Mouse (Mus musculus) liver, embryonic 11.5 days (tissue): ENCODE results near the gene D16Ertd472e. TPM values are rescaled to one million over a fixed set of nuclear protein-coding genes. Genes with fewer than 3 reads are reported as not detected.

Experiments
- ATAC-seq: fragments of 200-750 bp; cut with Nextera tagmentation; replicated peaks from 2 replicates; pipeline ENCODE4 v1.8.0; 2017; ENCODE audit warnings: moderate number of reproducible peaks, mild to moderate bottlenecking, moderate TSS enrichment, moderate library complexity; ENCODE audit not compliant: low FRiP score
- DNase-seq: peaks from one replicate; pipeline ENCODE4 v3.0.0-alpha.2; 2017; ENCODE audit warnings: low spot score
- H3K27ac ChIP-seq: fragments of 300-500 bp; sonication (generic); 2 replicates; pipeline ENCODE4 v1.5.1; 2014; ENCODE audit warnings: mild to moderate bottlenecking, low read depth, low read length, control low read depth
- H3K27me3 ChIP-seq: fragments of 300-500 bp; sonication (generic); replicated peaks from 2 replicates; pipeline ENCODE4 v1.6.1; 2014; ENCODE audit warnings: low read length, mixed read lengths; ENCODE audit not compliant: control insufficient read depth, insufficient read depth
- H3K36me3 ChIP-seq: fragments of 300-500 bp; sonication (generic); 2 replicates; pipeline ENCODE4 v1.6.1; 2014; ENCODE audit warnings: mild to moderate bottlenecking, low read length, moderate library complexity, mixed read lengths; ENCODE audit not compliant: control insufficient read depth, insufficient read depth
- H3K4me1 ChIP-seq: fragments of 300-500 bp; sonication (generic); replicated peaks from 2 replicates; pipeline ENCODE4 v1.6.1; 2014; ENCODE audit warnings: low read length, mixed read lengths; ENCODE audit not compliant: control insufficient read depth, insufficient read depth
- H3K4me2 ChIP-seq: fragments of 300-500 bp; sonication (generic); 2 replicates; pipeline ENCODE4 v1.6.1; 2014; ENCODE audit warnings: mild to moderate bottlenecking, control low read depth, moderate library complexity
- H3K4me3 ChIP-seq: fragments of 300-500 bp; sonication (generic); 2 replicates; pipeline ENCODE4 v1.5.1; 2014; ENCODE audit warnings: low read depth, low read length, control low read depth
- H3K9ac ChIP-seq: fragments of 300-500 bp; sonication (generic); 2 replicates; pipeline ENCODE4 v1.6.1; 2014; ENCODE audit warnings: low read depth, low read length, control low read depth
- H3K9me3 ChIP-seq: fragments of 300-500 bp; sonication (generic); 2 replicates; pipeline ENCODE4 v1.6.1; 2016; ENCODE audit warnings: low read length, inconsistent platforms, mixed read lengths; ENCODE audit not compliant: control insufficient read depth
- WGBS: fragments of 180-500 bp; shearing (Covaris S2); extraction: QIAGEN DNeasy Blood & Tissue Kit; methylation state at CpG from one replicate; pipeline ENCODE4 v1.1.7; 2014; 5-methylcytosine and 5-hydroxymethylcytosine counted together
- polyA plus RNA-seq: library from polyadenylated mRNA; unstranded; fragments of >200 nt; fragmentation: Nextera tagmentation; extraction: Ambion mirVana; gene quantifications from 2 replicates; pipeline ENCODE4 v1.2.1, GENCODE M21; 2014

The D16Ertd472e gene
- polyA plus RNA-seq, 1 experiment from 2014 or later: 12.8 TPM

DNA sequence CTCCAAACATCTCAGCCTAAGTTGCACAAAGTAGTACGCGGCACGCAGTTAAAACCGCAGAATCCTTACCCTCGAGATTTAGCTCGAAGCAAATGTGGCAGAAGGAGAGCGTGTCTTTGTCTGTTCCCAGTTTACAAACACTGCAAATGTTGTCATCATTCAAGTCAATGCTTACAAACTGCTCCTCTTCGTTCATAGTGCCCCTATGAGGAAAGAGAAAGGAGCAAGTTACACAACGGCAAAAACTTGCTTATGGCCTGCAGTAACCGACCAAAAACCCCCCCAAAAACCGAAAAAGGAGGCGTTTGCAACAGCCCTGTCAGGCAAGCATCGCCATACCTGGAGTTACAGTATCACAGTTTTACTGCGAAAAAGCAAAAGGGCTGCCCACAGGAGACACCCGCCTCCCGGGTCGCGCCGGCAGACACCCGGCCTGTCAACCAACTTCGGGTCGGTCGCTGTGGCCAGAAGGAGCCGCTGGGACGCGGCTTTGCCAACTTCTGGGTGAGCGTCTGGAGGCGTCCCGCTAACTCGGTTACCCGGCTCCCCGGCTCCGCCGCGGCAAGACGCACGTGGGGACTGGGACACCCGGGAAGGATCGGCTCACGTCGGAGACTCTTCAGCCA, 543 bp downstream of the D16Ertd472e start:
- Histone ChIP-seq H3K4me3 (peak overlapping the region; percentile 65), H3K4me1 (peaks cover 7% of the 10 kb centered on the region), H3K36me3 (no peaks in the 10 kb centered on the region), H3K27me3 (no peaks in the 10 kb centered on the region), H3K4me2 (peak overlapping the region; percentile 70), H3K27ac (peak overlapping the region; percentile 60), H3K9me3 (no peaks in the 10 kb centered on the region), H3K9ac (peak overlapping the region; percentile 69)
- ATAC-seq (peak; percentile 65), DNase-seq (peak; percentile 81)
- WGBS: 1% methylated on average over 41 of the region's 41 CpGs

DNA sequence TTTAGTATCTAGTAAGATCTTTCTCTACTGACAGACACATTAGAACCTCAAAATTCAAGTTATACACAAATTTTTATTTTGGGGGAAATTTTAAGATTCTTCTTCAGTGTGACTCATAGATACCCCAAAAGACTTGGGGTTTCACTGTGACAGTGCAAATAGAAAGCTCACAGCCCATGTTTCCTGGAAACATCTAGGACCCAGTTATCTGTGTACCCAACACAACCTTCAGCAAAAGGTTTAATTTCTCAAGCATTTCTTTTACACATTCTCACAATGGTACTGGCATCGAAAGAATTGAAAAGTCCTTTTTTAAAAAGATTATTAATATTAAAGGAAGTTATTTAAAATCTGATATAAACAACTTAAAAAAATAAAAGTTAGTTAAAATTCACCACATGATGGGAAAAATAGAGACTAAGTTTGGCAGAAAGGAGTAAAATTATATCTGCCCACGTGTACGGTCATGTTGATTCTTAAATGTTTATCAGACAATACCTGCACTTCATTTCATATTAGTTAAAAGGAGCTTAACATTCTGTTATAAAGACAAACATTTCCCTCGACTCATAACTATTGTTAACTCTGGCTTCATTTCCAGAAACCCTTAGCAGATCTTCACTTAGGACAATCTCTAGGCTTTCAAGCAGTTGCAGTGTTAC, 1.2 kb downstream of the D16Ertd472e start:
- DNase-seq: no peak
- Histone ChIP-seq H3K4me1 (peaks cover 7% of the 10 kb centered on the region), H3K9me3 (no peaks in the 10 kb centered on the region), H3K27ac (no peak overlapping the region; the same call in 1 of the 2 replicates), H3K9ac (peak overlapping the region; percentile 69), H3K4me2 (peak overlapping the region; percentile 70), H3K4me3 (peak overlapping the region; percentile 65), H3K27me3 (no peaks in the 10 kb centered on the region), H3K36me3 (no peaks in the 10 kb centered on the region)
- no peak for ATAC-seq
- WGBS: 34% methylated on average over 4 of the region's 4 CpGs

DNA sequence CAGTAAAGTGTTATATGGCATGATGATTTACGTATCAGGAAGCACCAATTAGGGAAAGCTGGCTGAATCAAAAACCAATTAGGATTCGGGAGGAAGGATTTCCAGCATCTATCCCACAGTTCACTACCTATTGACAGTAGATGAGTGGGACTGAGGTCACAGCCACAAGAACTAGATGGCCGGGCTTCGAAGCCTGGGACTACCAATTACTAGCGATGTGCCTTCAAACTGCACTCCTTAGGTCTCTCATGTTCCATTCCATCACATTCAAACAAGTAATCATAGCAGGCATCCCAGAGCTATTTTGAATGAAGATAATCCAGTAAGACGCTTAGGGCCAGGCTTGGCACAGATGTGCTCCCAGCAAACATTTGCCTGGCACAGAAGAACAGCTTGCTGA, 2.3 kb downstream of the D16Ertd472e start:
- WGBS: 82% methylated on average over 6 of the region's 6 CpGs
- Histone ChIP-seq H3K9me3 (no peaks in the 10 kb centered on the region), H3K27ac (no peak overlapping the region), H3K4me2 (peak overlapping the region; percentile 70), H3K4me3 (no peak overlapping the region), H3K27me3 (no peaks in the 10 kb centered on the region), H3K36me3 (no peaks in the 10 kb centered on the region), H3K4me1 (peaks cover 7% of the 10 kb centered on the region), H3K9ac (no peak overlapping the region)
- ATAC-seq (no peak), DNase-seq (no peak)

DNA sequence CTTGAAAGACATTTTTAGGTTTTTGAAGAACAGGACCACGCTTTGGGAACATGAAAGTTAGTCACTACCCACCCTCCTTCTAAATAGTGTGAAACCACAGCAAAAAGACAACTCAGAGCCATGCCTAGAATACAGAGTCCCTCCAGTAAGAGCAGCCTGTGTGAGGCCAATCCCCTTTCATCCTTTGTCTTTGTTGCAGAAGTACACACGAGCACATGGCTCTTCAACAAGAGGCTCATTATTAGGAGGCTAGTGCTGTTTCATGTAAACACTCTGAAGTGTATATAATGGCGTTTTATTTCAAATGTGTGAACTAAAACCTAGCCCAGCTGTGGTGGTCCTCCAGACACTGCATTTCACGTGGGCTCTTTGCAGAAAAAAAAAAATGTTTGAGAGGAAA, 3.5 kb downstream of the D16Ertd472e start:
- no peak overlapping the region for H3K27ac ChIP-seq
- H3K27me3 ChIP-seq: no peaks in the 10 kb centered on the region
- ATAC-seq (no peak), DNase-seq (no peak)
- H3K4me2 ChIP-seq: no peak overlapping the region
- no peak overlapping the region for H3K9ac ChIP-seq
- no peaks in the 10 kb centered on the region for H3K9me3 ChIP-seq
- H3K4me3 ChIP-seq: no peak overlapping the region
- WGBS: 82% methylated on average over 4 of the region's 4 CpGs
- H3K4me1 ChIP-seq: peaks cover 7% of the 10 kb centered on the region
- H3K36me3 ChIP-seq: no peaks in the 10 kb centered on the region

DNA sequence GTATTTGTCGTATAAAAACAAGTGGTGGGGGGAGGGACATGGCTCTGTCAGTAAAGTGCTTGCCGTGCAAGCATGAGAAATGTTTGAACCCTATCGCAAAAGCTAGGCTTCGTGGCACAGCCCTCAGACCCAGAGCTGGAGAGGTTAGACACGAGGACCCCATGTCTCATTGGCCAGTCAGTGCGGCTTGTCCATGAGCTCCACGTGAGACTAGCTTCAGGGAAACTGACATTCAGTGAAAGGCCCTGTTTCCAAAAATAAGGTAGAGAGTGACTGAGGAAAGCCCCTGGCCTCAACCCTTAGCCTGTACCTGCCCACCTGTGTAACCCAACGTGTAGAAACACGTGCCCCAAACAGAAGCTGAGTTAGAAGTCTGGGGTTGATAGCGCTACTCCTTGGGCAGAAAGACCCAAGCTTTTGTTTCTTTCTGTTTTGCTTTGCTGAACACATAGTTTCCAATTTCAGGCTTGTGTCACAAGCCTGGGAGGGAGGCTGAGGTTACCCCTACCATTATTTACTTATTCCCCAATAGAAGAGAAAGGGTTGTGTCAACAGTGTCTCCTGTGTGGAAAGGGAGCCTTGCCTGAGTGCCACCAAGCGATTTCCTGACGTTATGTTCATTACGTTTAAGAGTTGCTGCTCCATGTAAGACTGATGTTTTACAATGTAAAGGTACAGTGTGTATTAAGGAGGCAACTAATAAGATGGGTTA, 12.2 kb downstream of the D16Ertd472e start:
- ATAC-seq: peak; percentile 49
- WGBS: 71% methylated on average over 13 of the region's 13 CpGs
- H3K4me2 ChIP-seq: peak overlapping the region; percentile 38; the same call in 1 of the 2 replicates
- H3K36me3 ChIP-seq: no peaks in the 10 kb centered on the region
- H3K9me3 ChIP-seq: no peaks in the 10 kb centered on the region
- no peak overlapping the region for H3K9ac ChIP-seq
- H3K4me1 ChIP-seq: peaks cover 15% of the 10 kb centered on the region
- H3K27ac ChIP-seq: 0 out of 2 replicates have a peak overlapping the region, but pooled peaks have one; percentile 25
- DNase-seq: no peak
- no peaks in the 10 kb centered on the region for H3K27me3 ChIP-seq
- no peak overlapping the region for H3K4me3 ChIP-seq

DNA sequence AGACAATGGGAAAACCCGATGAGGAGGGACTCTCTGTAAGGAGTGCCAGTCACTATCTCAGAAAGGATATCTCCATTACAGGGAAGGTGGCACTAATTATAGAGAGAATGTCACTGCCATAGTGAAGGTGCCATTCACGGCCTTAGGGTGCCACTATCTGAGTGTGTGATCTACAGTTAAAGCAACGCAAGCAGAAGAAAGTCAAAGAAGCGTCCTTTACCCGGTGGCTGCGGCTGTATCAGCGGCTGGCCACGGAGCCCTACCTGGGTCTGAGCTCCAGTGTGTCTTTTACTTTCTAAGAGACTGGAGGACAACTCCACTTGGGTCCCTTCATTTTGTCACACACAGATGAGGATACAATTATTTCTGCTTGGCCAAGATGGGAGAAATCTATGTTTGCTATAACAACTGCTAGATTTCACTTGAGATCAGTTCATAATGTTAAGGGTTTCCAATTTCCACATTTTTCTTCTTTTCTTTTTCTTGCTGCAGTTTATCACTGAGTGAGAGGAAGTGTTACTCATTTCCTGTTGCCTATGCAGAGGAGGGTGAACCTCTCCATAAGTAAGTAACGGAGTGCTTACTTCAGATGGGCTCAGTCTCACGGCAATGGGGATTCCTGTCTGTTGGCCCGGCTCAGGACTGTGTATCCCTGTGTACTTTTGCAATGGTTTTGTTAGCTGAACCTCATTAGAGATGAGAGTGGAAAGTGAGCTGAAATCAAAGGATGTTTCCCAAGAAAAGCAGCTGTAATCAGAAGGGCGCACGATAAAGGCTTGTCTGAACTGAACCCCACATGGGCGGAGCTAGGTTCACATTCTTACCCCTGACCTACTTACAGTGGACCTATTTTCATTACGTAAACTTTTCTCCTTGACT, 13.2 kb downstream of the D16Ertd472e start:
- Histone ChIP-seq H3K4me3 (no peak overlapping the region), H3K9ac (no peak overlapping the region), H3K36me3 (no peaks in the 10 kb centered on the region; the same call in 1 of the 2 replicates), H3K27me3 (no peaks in the 10 kb centered on the region), H3K9me3 (no peaks in the 10 kb centered on the region), H3K27ac (no peak overlapping the region), H3K4me1 (peaks cover 20% of the 10 kb centered on the region), H3K4me2 (peak overlapping the region; percentile 38; the same call in 1 of the 2 replicates)
- 51% methylated on average over 15 of the region's 15 CpGs for WGBS
- ATAC-seq (peak; percentile 71; the same call in 1 of the 2 replicates), DNase-seq (no peak)

DNA sequence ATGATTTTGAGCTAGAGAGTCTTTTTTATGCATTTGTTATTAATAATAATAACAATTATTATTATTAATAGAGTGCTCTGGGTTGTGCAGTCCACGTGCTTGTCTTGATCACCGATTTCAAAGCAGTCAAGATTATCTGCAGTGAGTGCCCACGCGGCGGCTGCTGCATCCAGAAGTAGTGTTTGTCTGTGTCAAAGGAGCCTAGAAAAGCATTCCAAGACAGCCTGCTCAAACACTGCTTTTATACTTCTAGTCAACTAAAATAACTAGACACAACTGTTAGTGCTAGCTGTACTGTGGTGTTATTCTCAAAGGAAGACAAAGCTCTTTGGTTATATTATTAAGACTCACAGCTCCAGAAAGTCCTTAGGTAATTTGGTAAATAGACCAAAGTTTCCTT, 15.9 kb downstream of the D16Ertd472e start:
- 89% methylated on average over 5 of the region's 5 CpGs for WGBS
- H3K36me3 ChIP-seq: no peaks in the 10 kb centered on the region; the same call in 1 of the 2 replicates
- H3K9me3 ChIP-seq: no peaks in the 10 kb centered on the region
- DNase-seq: no peak
- H3K4me1 ChIP-seq: peaks cover 20% of the 10 kb centered on the region
- no peak for ATAC-seq
- H3K4me2 ChIP-seq: no peak overlapping the region
- H3K27me3 ChIP-seq: no peaks in the 10 kb centered on the region
- H3K4me3 ChIP-seq: no peak overlapping the region
- H3K27ac ChIP-seq: no peak overlapping the region
- no peak overlapping the region for H3K9ac ChIP-seq

DNA sequence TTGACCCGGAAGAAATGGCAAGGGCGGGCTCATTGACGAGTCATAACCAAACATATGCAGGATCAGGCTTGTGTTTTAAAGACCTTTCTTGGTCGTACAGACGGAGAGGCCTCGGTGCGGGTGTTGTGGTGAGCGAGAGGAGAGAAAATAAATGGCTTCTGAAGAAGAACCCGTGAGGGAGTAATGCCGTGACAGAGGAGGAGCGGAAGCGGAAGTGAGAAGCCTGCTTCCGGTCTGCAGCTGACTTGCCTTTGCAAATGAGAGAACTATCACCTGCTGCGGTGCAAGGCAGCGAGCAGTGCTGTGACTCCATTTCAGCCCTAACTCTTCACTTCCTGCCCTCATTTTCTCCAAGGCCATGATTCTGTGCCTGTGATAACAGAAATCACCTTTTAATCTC, 16.4 kb downstream of the D16Ertd472e start:
- H3K27me3 ChIP-seq: no peaks in the 10 kb centered on the region
- ATAC-seq (no peak), DNase-seq (no peak)
- H3K4me3 ChIP-seq: no peak overlapping the region
- H3K27ac ChIP-seq: no peak overlapping the region
- H3K9ac ChIP-seq: no peak overlapping the region
- H3K36me3 ChIP-seq: no peaks in the 10 kb centered on the region; the same call in 1 of the 2 replicates
- H3K4me1 ChIP-seq: peaks cover 20% of the 10 kb centered on the region
- no peak overlapping the region for H3K4me2 ChIP-seq
- no peaks in the 10 kb centered on the region for H3K9me3 ChIP-seq
- 80% methylated on average over 15 of the region's 15 CpGs for WGBS
